Mouse (Mus musculus) megakaryocyte, embryonic 14.5 days (primary cell): ENCODE measurements around the gene Dennd5b.

ENCODE experiments used
- FLI1 ChIP-seq: IDR thresholded peaks from 2 replicates; pipeline ENCODE4 v1.6.1; 2012; ENCODE audit warnings: low read length, inconsistent platforms, mixed read lengths
- GATA1 ChIP-seq: IDR thresholded peaks from 3 replicates; pipeline ENCODE4 v1.6.1; 2012; ENCODE audit warnings: mixed read lengths, low read length, inconsistent platforms, borderline replicate concordance

GRCm38 (mm10) chr6:149139471-149139870 is 38.0 kb upstream of the Dennd5b start, which contains the start of gene Etfbkmt:
- no peak for TF ChIP-seq GATA1
- no peak for TF ChIP-seq FLI1
